Mouse (Mus musculus) liver, postnatal 0 days (tissue): ENCODE measurements at regions not wholly inside any gene's neighbourhood (a gene's known extent, or its start where the extent isn't known, plus 50 kb on each side); places are given as distances from the start of the nearest gene placed in this dataset.

Source experiments
- CTCF ChIP-seq: sonication (generic); IDR thresholded peaks from 2 replicates; pipeline ENCODE4 v1.5.1; 2016; ENCODE audit warnings: antibody characterized with exemption, low read depth
- EP300 ChIP-seq: IDR thresholded peaks from 2 replicates; pipeline ENCODE4 v1.6.1; 2016; ENCODE audit warnings: antibody characterized with exemption, low read depth, mild to moderate bottlenecking

DNA sequence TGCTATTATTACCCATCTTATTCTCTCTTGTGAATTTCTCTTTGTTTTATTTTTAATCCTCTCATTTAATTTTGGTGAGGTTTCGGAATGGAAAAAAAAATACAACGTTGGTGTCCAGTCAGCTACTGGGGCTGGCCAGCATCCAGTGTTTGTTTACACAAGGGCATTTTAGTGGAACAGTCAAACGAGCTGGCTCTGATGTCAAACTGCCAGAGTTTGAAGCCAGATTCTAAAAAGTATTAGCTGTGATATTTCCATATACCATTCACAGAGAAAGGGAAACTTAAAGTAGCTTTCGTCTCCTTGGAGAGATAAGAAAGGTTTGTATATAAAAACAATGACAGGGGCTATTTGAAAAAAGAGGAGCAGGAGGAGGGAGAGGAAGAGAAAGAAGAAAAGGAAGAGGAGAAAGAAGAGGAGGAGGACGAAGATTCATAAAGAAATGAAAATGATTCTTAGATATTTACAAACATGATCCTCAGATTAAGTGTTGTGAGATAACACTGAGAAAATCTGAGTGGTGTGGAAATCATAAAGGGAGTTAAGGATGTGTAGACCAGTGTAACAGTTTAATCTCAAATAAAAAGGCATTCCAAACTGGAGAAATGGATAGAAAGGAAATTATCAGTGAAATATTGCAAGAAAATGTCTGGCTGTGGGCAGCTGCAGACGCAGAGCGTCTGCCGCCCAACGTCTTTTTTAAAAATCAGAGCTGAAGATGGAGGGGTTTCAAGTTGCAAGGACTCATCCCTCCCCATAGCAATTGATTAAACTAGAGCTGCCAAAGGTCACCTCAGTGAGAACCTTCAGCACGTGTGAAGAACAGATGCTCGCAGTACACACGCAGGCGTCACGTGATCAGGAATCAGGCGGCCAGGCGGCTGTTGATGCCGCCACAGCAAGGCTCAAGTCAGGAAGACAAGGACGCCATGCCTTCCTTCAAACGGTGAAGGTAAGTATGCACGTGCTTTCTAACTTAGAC lies 190.3 kb upstream of the Ipo5 start:
- TF ChIP-seq EP300 (no peak), CTCF (no peak)
